Comparison of ENCODE assay signal across 11 mouse cellular contexts in genomic region chr11:74721141-74721540, GRCm38 (mm10). TPM values are rescaled to one million over a fixed set of nuclear protein-coding genes. Genes with fewer than 3 reads are reported as not detected.
DNase-seq lines count a peak whose midpoint lies in the region; ATAC-seq and TF ChIP-seq lines count a peak whose summit lies in the region.
"Had no signal": no experiment of that assay in that cellular context is flagged by ENCODE, and none has a peak within 500 bp of the region (broad histone marks: within the 10 kb centered on the region; RNA-seq: fewer than 3 reads in every experiment).

No protein-coding gene starts in this region.

- no peaks in the 10 kb centered on the region for H3K9me3 ChIP-seq in heart, embryonic 15.5 days (replicated peaks)
- no peaks in the 10 kb centered on the region for H3K9me3 ChIP-seq in CH12.LX (replicated peaks; ENCODE audit: low read length)
- no peaks in the 10 kb centered on the region for H3K9me3 ChIP-seq in embryonic facial prominence, embryonic 12.5 days
- H3K9me3 ChIP-seq in liver, embryonic 11.5 days (ENCODE audit: control insufficient read depth, low read length), result no peaks in the 10 kb centered on the region

- no peak overlapping the region for H3K9ac ChIP-seq in heart, embryonic 15.5 days
- H3K9ac ChIP-seq in CH12.LX (ENCODE audit: insufficient read depth, low read depth), result no peak overlapping the region; the same call in 1 of the 2 replicates
- no peak overlapping the region for H3K9ac ChIP-seq in embryonic facial prominence, embryonic 12.5 days
- H3K9ac ChIP-seq in liver, embryonic 11.5 days (ENCODE audit: low read depth, low read length), result no peak overlapping the region; the same call in 1 of the 2 replicates

- in situ Hi-C loops in CH12.LX (cut with MboI; ENCODE audit: low pct_ligation_motif_present, low pct_unique_long_range_greater_than_20kb, low sequenced_read_pairs), result no loop called here

- WGBS in heart, embryonic 15.5 days, result 42% methylated on average over 2 of the region's 2 CpGs
- 79% methylated on average over 2 of the region's 2 CpGs for WGBS in embryonic facial prominence, embryonic 12.5 days
- WGBS in liver, embryonic 11.5 days, result 55% methylated on average over 2 of the region's 2 CpGs

- H3K4me3 ChIP-seq in heart, embryonic 15.5 days, result no peak overlapping the region
- H3K4me3 ChIP-seq in CH12.LX (replicated peaks in 1 of 3; ENCODE audit: low read depth in 2 of 3, low read length in 2 of 3, poor library complexity in 1 of 3), result no peak overlapping the region
- no peak overlapping the region for H3K4me3 ChIP-seq in embryonic facial prominence, embryonic 12.5 days
- H3K4me3 ChIP-seq in liver, embryonic 11.5 days (ENCODE audit: low read depth, low read length), result no peak overlapping the region

- ATAC-seq in heart, embryonic 15.5 days (replicated peaks; ENCODE audit: insufficient number of reproducible peaks, insufficient read depth, low FRiP score, low read depth), result no peak
- no peak for ATAC-seq in embryonic facial prominence, embryonic 12.5 days (ENCODE audit: insufficient number of reproducible peaks, insufficient read depth, low FRiP score, low TSS enrichment)
- no peak for ATAC-seq in liver, embryonic 11.5 days (replicated peaks; ENCODE audit: low FRiP score)
- ATAC-seq in inflammation-experienced regulatory T-cells, adult 6 months, result no peak

- H3K4me1 ChIP-seq in heart, embryonic 15.5 days (replicated peaks), result peaks cover 38% of the 10 kb centered on the region
- H3K4me1 ChIP-seq in CH12.LX (ENCODE audit: control insufficient read depth in 1 of 2, insufficient read depth in 2 of 2), result peaks cover 3 to 36% of the 10 kb centered on the region in 2 experiments; a peak in 3 of 4 replicates
- peaks cover 13% of the 10 kb centered on the region; the same call in 1 of the 2 replicates for H3K4me1 ChIP-seq in embryonic facial prominence, embryonic 12.5 days
- H3K4me1 ChIP-seq in liver, embryonic 11.5 days (replicated peaks; ENCODE audit: control insufficient read depth, insufficient read depth, low read length), result peaks cover 18% of the 10 kb centered on the region

- no peak for TF ChIP-seq EP300 in CH12.LX (IDR thresholded peaks at IDR 0.05; ENCODE audit: low read length)

- TF ChIP-seq CTCF in CH12.LX (conservative IDR thresholded peaks at IDR 0.05 in 1 of 2, IDR thresholded peaks at IDR 0.05 in 1 of 2; ENCODE audit: low read depth in 2 of 2, low read length in 2 of 2), result no peak

- H3K4me2 ChIP-seq in heart, embryonic 15.5 days, result peak overlapping the region; percentile 41
- H3K4me2 ChIP-seq in CH12.LX (ENCODE audit: insufficient read depth, low read depth, poor library complexity, severe bottlenecking), result peak overlapping the region; percentile 71
- H3K4me2 ChIP-seq in embryonic facial prominence, embryonic 12.5 days (replicated peaks), result 0 out of 2 replicates have a peak overlapping the region, but pooled peaks have one; percentile 19
- H3K4me2 ChIP-seq in liver, embryonic 11.5 days, result peak overlapping the region; percentile 38; the same call in 1 of the 2 replicates

- no peak for TF ChIP-seq RAD21 in CH12.LX (IDR thresholded peaks at IDR 0.05; ENCODE audit: low read depth, low read length)

- H3K79me2 ChIP-seq in CH12.LX (replicated peaks; ENCODE audit: control insufficient read depth, extremely low read depth, insufficient read depth, poor library complexity, severe bottlenecking), result peaks cover 67% of the 10 kb centered on the region

- H3K36me3 ChIP-seq in heart, embryonic 15.5 days, result no peaks in the 10 kb centered on the region
- H3K36me3 ChIP-seq in CH12.LX (replicated peaks in 1 of 2; ENCODE audit: control insufficient read depth in 1 of 2, insufficient read depth in 1 of 2, low read length in 1 of 2), result peaks cover 0 to 9% of the 10 kb centered on the region in 2 experiments
- no peaks in the 10 kb centered on the region for H3K36me3 ChIP-seq in embryonic facial prominence, embryonic 12.5 days
- no peaks in the 10 kb centered on the region for H3K36me3 ChIP-seq in liver, embryonic 11.5 days (ENCODE audit: control insufficient read depth, insufficient read depth, low read length)

- H3K27ac ChIP-seq in heart, embryonic 15.5 days, result no peak overlapping the region
- H3K27ac ChIP-seq in CH12.LX (ENCODE audit: insufficient read depth, low read depth), result no peak overlapping the region
- no peak overlapping the region for H3K27ac ChIP-seq in embryonic facial prominence, embryonic 12.5 days
- no peak overlapping the region for H3K27ac ChIP-seq in liver, embryonic 11.5 days (ENCODE audit: low read depth, low read length)

- no peaks in the 10 kb centered on the region for H3K27me3 ChIP-seq in heart, embryonic 15.5 days
- H3K27me3 ChIP-seq in CH12.LX (replicated peaks), result no peaks in the 10 kb centered on the region
- H3K27me3 ChIP-seq in embryonic facial prominence, embryonic 12.5 days, result no peaks in the 10 kb centered on the region
- H3K27me3 ChIP-seq in liver, embryonic 11.5 days (replicated peaks; ENCODE audit: control insufficient read depth, insufficient read depth, low read length), result no peaks in the 10 kb centered on the region

- no peak for DNase-seq in heart, adult 8-10 months (ENCODE audit: low spot score)
- DNase-seq in CH12.LX (ENCODE audit: extremely low read depth), result no peak
- DNase-seq in liver, embryonic 11.5 days (ENCODE audit: low spot score), result no peak
- no peak for DNase-seq in gastrocnemius, postnatal 10 days
- DNase-seq in embryo, embryonic 9.5 days (ENCODE audit: extremely low spot score), result no peak
- DNase-seq: adrenal gland, postnatal 25 days; cerebellum, postnatal 36 days; thymus, postnatal 36 days had no signal

- TF ChIP-seq POLR2A in CH12.LX (IDR thresholded peaks at IDR 0.05; ENCODE audit: low read depth, low read length), result no peak

- dilution Hi-C loops in CH12.LX (cut with MboI; ENCODE audit: extremely low pct_ligation_motif_present, extremely low pct_unique_long_range_greater_than_20kb, low sequenced_read_pairs), result no loop called here

TF ChIP-seq in CH12.LX, 34 proteins besides CTCF, POLR2A, EP300 and RAD21:
- TF ChIP-seq CHD2 (IDR thresholded peaks at IDR 0.05; ENCODE audit: low read length) (no peak), MAFK (IDR thresholded peaks at IDR 0.05; ENCODE audit: insufficient replicate concordance, low read length) (no peak), MYC (IDR thresholded peaks at IDR 0.05; ENCODE audit: low read depth, low read length) (no peak), MEF2A (IDR thresholded peaks at IDR 0.05; ENCODE audit: borderline replicate concordance, low read depth, low read length) (no peak), BHLHE40 (IDR thresholded peaks at IDR 0.05; ENCODE audit: low read depth, low read length) (no peak), PAX5 (IDR thresholded peaks at IDR 0.05; ENCODE audit: low read length) (no peak), TCF12 (IDR thresholded peaks at IDR 0.05; ENCODE audit: low read depth, low read length) (no peak), KAT2A (IDR thresholded peaks at IDR 0.05; ENCODE audit: insufficient replicate concordance, low read length) (no peak), MAX (IDR thresholded peaks at IDR 0.05; ENCODE audit: low read length) (no peak), USF2 (conservative IDR thresholded peaks at IDR 0.05; ENCODE audit: low read depth, low read length) (no peak), USF1 (IDR thresholded peaks at IDR 0.05; ENCODE audit: low read depth, low read length) (no peak), ZC3H11A (IDR thresholded peaks at IDR 0.05; ENCODE audit: low read depth, low read length) (no peak), UBTF (IDR thresholded peaks at IDR 0.05; ENCODE audit: low read depth, low read length) (no peak)

RNA-seq across cellular contexts. Expression of gene Pafah1b1, which starts 3.3 kb away (rescaled TPM):
- 38.7 and 46.9 TPM in 2 replicates for polyA plus RNA-seq in heart, embryonic 15.5 days (2015; fragmentation: Nextera tagmentation; extraction: Ambion mirVana)
- total RNA-seq in heart, adult 8-10 months (2022), result 100 to 1,000 TPM; 183 to 223 (median 209) TPM
- total RNA-seq in CH12.LX (2012; rRNA removed) (53.9 and 54.5 TPM in 2 replicates), CH12.LX (2014; rRNA removed) (107 and 143 TPM in 2 replicates)
- polyA plus RNA-seq in CH12.LX (2012; ENCODE audit: insufficient read length, low read depth), result 136 and 140 TPM in 2 replicates
- polyA plus RNA-seq in embryonic facial prominence, embryonic 12.5 days (2016; fragmentation: Nextera tagmentation; extraction: Ambion mirVana), result 61.8 and 64.1 TPM in 2 replicates
- 59.3 and 69.4 TPM in 2 replicates for polyA plus RNA-seq in liver, embryonic 11.5 days (2014; fragmentation: Nextera tagmentation; extraction: Ambion mirVana)
- 10 to 100 TPM; 79.4 to 92.1 (median 81.5) TPM for polyA plus RNA-seq in inflammation-experienced regulatory T-cells, adult 6 months (2017; shearing (Covaris generic))
- 100 to 1,000 TPM; 110 to 113 TPM for total RNA-seq in gastrocnemius, postnatal 10 days (2021)

RNA-seq across cellular contexts. Expression of gene Mettl16, which starts 49.5 kb away (rescaled TPM):
- polyA plus RNA-seq in heart, embryonic 15.5 days (2015; fragmentation: Nextera tagmentation; extraction: Ambion mirVana), result 28.0 and 30.5 TPM in 2 replicates
- 10 to 100 TPM; 16.2 to 19.9 (median 17.3) TPM for total RNA-seq in heart, adult 8-10 months (2022)
- total RNA-seq in CH12.LX (2012; rRNA removed), result 79.3 and 100 TPM in 2 replicates
- 80.0 and 90.7 TPM in 2 replicates for total RNA-seq in CH12.LX (2014; rRNA removed)
- polyA plus RNA-seq in CH12.LX (2012; ENCODE audit: insufficient read length, low read depth), result 111 and 119 TPM in 2 replicates
- 60.6 and 62.2 TPM in 2 replicates for polyA plus RNA-seq in embryonic facial prominence, embryonic 12.5 days (2016; fragmentation: Nextera tagmentation; extraction: Ambion mirVana)
- 57.7 and 63.0 TPM in 2 replicates for polyA plus RNA-seq in liver, embryonic 11.5 days (2014; fragmentation: Nextera tagmentation; extraction: Ambion mirVana)
- 10 to 100 TPM; 29.2 to 32.2 (median 31.5) TPM for polyA plus RNA-seq in inflammation-experienced regulatory T-cells, adult 6 months (2017; shearing (Covaris generic))
- 10 to 100 TPM in 1 of 2 experiments, 1 to 10 TPM in 1; 9.1 to 11.7 TPM for total RNA-seq in gastrocnemius, postnatal 10 days (2021)

Comparison
In these comparisons a context has a peak if more than half of its experiments do, and no peak if none do; other contexts are left out.
1. H3K4me2 ChIP-seq: peak in every context shown above with its lines; median percentile 71 in CH12.LX; 41 in heart, embryonic 15.5 days; 38 in liver, embryonic 11.5 days; 19 in embryonic facial prominence, embryonic 12.5 days.